Mouse (Mus musculus): ENCODE data around the gene Acvr1c.
A peak's percentile ranks its signal among the peaks of the same experiment; 100 is the strongest.

Acvr1c gene

DNA sequence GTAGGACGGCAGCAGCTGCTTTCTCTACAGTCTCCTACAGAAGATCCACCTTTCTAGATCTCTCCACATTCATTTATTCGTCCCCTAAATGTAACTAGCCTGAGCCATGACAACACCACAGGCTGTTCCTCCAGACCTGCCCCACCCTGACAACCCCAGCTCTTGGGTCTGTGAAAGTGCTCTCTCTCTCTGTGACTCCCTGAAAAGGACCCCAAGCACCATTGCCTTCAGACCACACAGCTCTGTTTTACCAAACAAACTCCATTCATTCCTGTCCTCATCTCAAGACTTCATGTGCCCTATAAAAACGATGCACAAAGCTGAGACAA is 401 bp upstream of the Acvr1c start:
- TF ChIP-seq POU5F1 (IDR thresholded peaks at IDR 0.05; ENCODE audit: borderline replicate concordance, low read length) (no peak), CTCF (conservative IDR thresholded peaks at IDR 0.05; ENCODE audit: low read length) (no peak), NANOG (IDR thresholded peaks at IDR 0.05; ENCODE audit: borderline replicate concordance, low read length) (no peak)
- Histone ChIP-seq H3K27me3 (ENCODE audit: insufficient read depth, low read length) (peaks cover 44% of the 10 kb centered on the region), H3K4me3 (replicated peaks; ENCODE audit: low read length) (peak overlapping the region; percentile 84), H3K9me3 (ENCODE audit: low read length) (no peaks in the 10 kb centered on the region), H3K36me3 (ENCODE audit: insufficient read depth, low read length) (no peaks in the 10 kb centered on the region), H3K4me1 (replicated peaks; ENCODE audit: low read depth, low read length) (peaks cover 8% of the 10 kb centered on the region)

DNA sequence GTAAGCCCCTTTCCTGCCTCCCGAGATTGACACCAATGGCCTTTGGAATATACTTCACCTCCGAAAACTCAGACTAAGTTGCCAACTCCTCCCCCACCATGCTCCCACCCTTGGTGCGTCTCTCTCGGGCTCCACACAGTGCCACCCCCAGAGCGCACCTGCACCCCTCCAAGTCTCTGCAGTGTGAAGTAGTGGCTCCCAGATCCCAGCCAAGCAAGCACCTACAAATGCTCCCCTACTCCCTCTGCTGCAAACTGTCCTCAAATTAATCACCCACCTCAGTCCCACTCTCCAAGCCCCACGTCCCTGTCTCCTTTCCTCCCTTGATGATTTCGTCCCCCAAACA is 654 bp downstream of the Acvr1c start:
- peaks cover 8% of the 10 kb centered on the region for H3K4me1 ChIP-seq (replicated peaks; ENCODE audit: low read depth, low read length)
- no peak for TF ChIP-seq NANOG (IDR thresholded peaks at IDR 0.05; ENCODE audit: borderline replicate concordance, low read length)
- TF ChIP-seq CTCF (conservative IDR thresholded peaks at IDR 0.05; ENCODE audit: low read length): no peak
- H3K4me3 ChIP-seq (replicated peaks; ENCODE audit: low read length): peak overlapping the region; percentile 84
- no peaks in the 10 kb centered on the region for H3K36me3 ChIP-seq (ENCODE audit: insufficient read depth, low read length)
- peaks cover 44% of the 10 kb centered on the region for H3K27me3 ChIP-seq (ENCODE audit: insufficient read depth, low read length)
- H3K9me3 ChIP-seq (ENCODE audit: low read length): no peaks in the 10 kb centered on the region

DNA sequence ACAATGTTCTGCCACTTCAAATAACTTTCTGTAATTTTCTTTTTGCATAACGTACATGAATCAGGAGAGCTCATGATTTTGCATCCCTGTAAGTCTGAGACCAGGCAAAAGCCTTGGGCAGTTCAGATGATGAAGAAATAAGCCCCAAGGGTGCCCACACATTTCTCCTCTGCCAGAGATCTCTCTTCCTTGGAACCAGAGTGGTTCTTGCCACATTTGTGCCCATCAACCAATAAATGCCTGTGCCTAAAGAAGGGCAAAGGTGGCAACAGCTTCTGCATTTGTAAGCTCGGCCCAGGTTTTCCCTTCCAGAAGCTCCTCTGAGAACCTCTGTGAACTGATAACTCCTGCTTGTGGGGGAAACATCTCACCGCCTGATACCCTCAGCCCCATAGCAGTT is 3.3 kb downstream of the Acvr1c start:
- no peak for TF ChIP-seq POU5F1 (IDR thresholded peaks at IDR 0.05; ENCODE audit: borderline replicate concordance, low read length)
- no peak for TF ChIP-seq NANOG (IDR thresholded peaks at IDR 0.05; ENCODE audit: borderline replicate concordance, low read length)
- TF ChIP-seq CTCF (conservative IDR thresholded peaks at IDR 0.05; ENCODE audit: low read length): no peak

DNA sequence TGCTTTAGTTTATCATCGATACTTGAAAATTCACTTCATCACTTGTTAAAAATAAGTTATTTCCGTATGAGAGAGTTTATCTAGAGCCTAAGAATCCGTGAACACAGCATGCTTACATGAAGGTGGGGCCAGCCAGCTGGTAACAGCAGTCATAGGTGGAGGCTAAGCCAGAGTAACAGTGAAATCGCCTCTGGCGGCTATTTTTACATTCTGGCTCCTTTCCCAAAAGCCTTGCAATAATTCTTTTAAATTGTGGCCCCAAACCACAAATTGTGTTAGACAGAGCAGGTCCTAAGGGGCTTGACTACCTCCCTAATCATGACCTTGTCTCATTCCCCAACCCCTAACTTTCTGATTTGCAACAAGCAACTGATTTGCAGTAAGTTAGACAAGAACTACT is 4.8 kb downstream of the Acvr1c start:
- Histone ChIP-seq H3K36me3 (ENCODE audit: insufficient read depth, low read length) (no peaks in the 10 kb centered on the region), H3K4me3 (replicated peaks; ENCODE audit: low read length) (no peak overlapping the region), H3K9me3 (ENCODE audit: low read length) (no peaks in the 10 kb centered on the region), H3K27me3 (ENCODE audit: insufficient read depth, low read length) (peaks cover 32% of the 10 kb centered on the region), H3K4me1 (replicated peaks; ENCODE audit: low read depth, low read length) (peaks cover 8% of the 10 kb centered on the region)
- TF ChIP-seq NANOG (IDR thresholded peaks at IDR 0.05; ENCODE audit: borderline replicate concordance, low read length): no peak
- TF ChIP-seq CTCF (conservative IDR thresholded peaks at IDR 0.05; ENCODE audit: low read length): no peak
- no peak for TF ChIP-seq POU5F1 (IDR thresholded peaks at IDR 0.05; ENCODE audit: borderline replicate concordance, low read length)

More for the DNA sequence above, 3.3 kb downstream of the Acvr1c start:
- no peak overlapping the region for H3K4me3 ChIP-seq (replicated peaks; ENCODE audit: low read length)
- H3K4me1 ChIP-seq (replicated peaks; ENCODE audit: low read depth, low read length): peaks cover 8% of the 10 kb centered on the region
- H3K9me3 ChIP-seq (ENCODE audit: low read length): no peaks in the 10 kb centered on the region
- no peaks in the 10 kb centered on the region for H3K36me3 ChIP-seq (ENCODE audit: insufficient read depth, low read length)
- peaks cover 44% of the 10 kb centered on the region for H3K27me3 ChIP-seq (ENCODE audit: insufficient read depth, low read length)

DNA sequence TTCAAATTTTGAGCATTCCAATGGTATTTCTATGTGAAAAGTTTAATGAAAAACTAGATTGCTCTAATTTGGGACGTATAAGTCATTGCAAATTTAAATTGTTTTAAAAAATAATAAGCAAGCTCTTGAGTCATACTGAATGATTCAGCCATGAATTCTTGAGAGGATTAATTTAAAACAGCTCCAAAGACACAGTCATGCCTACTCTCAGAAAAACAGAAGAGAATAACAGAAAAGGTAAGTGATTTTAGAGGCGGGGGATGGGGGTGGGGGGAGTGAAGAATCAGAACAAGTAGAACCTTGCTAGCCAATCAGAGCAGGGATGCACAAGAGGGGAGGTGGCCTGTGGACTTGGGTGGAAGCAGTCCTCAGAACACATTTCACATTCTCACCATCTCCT is 7.0 kb downstream of the Acvr1c start:
- Histone ChIP-seq H3K4me3 (replicated peaks; ENCODE audit: low read length) (no peak overlapping the region), H3K9me3 (ENCODE audit: low read length) (no peaks in the 10 kb centered on the region), H3K4me1 (replicated peaks; ENCODE audit: low read depth, low read length) (no peaks in the 10 kb centered on the region), H3K27me3 (ENCODE audit: insufficient read depth, low read length) (peaks cover 14% of the 10 kb centered on the region; the same call in 1 of the 2 replicates), H3K36me3 (ENCODE audit: insufficient read depth, low read length) (no peaks in the 10 kb centered on the region)
- TF ChIP-seq NANOG (IDR thresholded peaks at IDR 0.05; ENCODE audit: borderline replicate concordance, low read length) (no peak), CTCF (conservative IDR thresholded peaks at IDR 0.05; ENCODE audit: low read length) (no peak), POU5F1 (IDR thresholded peaks at IDR 0.05; ENCODE audit: borderline replicate concordance, low read length) (no peak)

DNA sequence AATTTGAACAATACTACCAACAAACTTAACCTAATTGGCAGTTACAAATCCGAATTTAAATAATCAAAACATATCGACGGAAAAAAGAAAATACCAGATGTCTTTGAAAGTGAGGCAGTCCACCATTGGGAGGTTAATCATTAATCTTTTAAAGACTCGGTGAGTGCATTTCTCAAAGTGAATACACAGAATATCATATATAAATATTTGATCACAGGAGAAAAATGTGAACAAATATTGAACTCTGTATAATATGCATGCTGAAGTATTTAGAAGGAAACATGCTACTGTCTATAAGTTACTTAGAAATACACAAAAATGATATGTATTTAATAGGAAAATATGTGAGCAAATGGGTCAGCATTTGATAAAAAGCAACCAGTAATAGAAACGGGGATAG is 21.0 kb downstream of the Acvr1c start:
- Histone ChIP-seq H3K4me3 (replicated peaks; ENCODE audit: low read length) (no peak overlapping the region), H3K4me1 (replicated peaks; ENCODE audit: low read depth, low read length) (no peaks in the 10 kb centered on the region), H3K36me3 (ENCODE audit: insufficient read depth, low read length) (no peaks in the 10 kb centered on the region), H3K9me3 (ENCODE audit: low read length) (peaks cover 39% of the 10 kb centered on the region), H3K27me3 (ENCODE audit: insufficient read depth, low read length) (no peaks in the 10 kb centered on the region)
- no peak for TF ChIP-seq POU5F1 (IDR thresholded peaks at IDR 0.05; ENCODE audit: borderline replicate concordance, low read length)

DNA sequence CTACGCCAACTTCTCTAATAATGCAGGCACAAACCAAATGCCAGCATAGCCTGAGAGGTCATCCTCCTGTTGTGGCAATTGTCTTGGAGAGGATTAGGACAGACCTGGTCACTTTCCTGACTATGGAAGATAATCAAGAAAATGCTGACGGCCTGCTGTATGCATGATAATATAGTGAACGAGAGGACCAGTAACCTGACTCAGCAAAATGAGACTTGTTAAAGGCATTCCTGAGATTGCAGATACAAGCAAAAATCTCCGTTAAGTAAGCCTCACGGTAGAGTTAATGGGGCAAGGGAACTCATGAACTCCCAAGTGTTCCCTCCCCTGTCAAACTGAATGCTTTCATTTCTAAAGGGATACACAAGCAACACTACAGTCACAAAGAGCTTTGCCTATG is 28.1 kb downstream of the Acvr1c start:
- no peak overlapping the region for H3K4me3 ChIP-seq (replicated peaks; ENCODE audit: low read length)
- peaks cover 3% of the 10 kb centered on the region for H3K9me3 ChIP-seq (ENCODE audit: low read length)
- no peak for TF ChIP-seq CTCF (conservative IDR thresholded peaks at IDR 0.05; ENCODE audit: low read length)
- no peak for TF ChIP-seq POU5F1 (IDR thresholded peaks at IDR 0.05; ENCODE audit: borderline replicate concordance, low read length)
- no peak for TF ChIP-seq NANOG (IDR thresholded peaks at IDR 0.05; ENCODE audit: borderline replicate concordance, low read length)
- no peaks in the 10 kb centered on the region for H3K36me3 ChIP-seq (ENCODE audit: insufficient read depth, low read length)
- H3K27me3 ChIP-seq (ENCODE audit: insufficient read depth, low read length): no peaks in the 10 kb centered on the region
- peaks cover under 1% of the 10 kb centered on the region; the same call in 1 of the 2 replicates for H3K4me1 ChIP-seq (replicated peaks; ENCODE audit: low read depth, low read length)

DNA sequence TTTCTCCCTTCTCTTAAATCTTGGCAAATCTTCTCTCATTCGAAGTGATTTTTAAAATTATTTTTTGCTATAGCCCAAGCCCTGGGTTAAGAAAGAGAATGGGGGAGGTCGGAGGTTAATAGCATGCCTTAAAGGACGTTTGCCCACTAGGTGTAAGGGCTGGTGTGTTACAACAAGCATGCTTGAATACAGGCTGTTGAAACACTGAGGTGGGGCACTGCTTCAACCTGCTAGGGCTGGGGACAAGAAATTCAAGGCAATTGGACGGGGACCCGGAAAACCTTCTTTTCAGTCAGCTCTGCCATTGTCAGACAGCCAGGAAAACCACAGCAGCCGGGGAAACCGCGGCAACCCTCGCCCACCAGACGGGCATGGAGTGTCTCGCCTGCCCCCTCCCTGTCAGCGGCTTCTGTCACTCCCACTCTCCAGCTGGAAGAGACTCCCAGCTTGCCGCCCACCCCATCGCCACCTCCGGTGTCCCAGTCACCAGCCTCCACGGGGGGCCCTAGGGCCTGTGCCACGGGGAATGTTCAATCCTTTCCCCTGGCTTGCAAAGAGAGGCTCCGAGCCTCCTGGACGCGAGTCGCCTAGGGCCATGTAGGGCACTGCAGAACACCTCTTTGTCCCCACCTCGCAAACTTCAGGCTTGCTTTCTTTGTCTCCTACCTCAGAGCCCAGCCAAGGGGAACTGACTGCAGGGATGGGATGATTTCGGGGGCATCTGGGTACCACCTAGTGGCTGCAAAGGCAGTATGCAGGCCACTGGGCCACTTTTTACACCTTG is 33.4 kb downstream of the Acvr1c start:
- peak overlapping the region; percentile 48; the same call in 1 of the 2 replicates for H3K4me3 ChIP-seq (replicated peaks; ENCODE audit: low read length)
- no peaks in the 10 kb centered on the region for H3K27me3 ChIP-seq (ENCODE audit: insufficient read depth, low read length)
- H3K4me1 ChIP-seq (replicated peaks; ENCODE audit: low read depth, low read length): peaks cover 6% of the 10 kb centered on the region; the same call in 1 of the 2 replicates
- TF ChIP-seq CTCF (conservative IDR thresholded peaks at IDR 0.05; ENCODE audit: low read length): peak; percentile 48
- no peak for TF ChIP-seq NANOG (IDR thresholded peaks at IDR 0.05; ENCODE audit: borderline replicate concordance, low read length)
- no peaks in the 10 kb centered on the region for H3K9me3 ChIP-seq (ENCODE audit: low read length)
- no peaks in the 10 kb centered on the region for H3K36me3 ChIP-seq (ENCODE audit: insufficient read depth, low read length)

DNA sequence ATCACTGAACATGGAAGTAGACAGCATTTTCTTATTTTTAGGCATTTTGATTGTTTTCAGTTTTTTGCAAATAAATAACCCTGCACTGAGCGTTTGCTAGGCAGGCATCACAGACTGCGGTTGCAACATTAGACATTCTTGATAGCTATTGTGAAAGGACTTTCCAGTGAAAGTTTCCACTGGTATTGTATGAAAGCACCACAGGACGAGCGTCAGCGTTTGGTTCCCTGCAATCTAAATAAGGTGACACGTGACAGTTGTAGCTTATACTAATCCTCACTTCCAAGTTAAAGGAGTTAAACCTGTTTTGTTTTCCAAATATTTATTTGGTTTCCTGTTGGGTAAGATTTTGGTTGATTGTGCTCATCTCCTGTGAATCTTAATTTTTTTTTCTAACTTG is 34.4 kb downstream of the Acvr1c start:
- Histone ChIP-seq H3K4me1 (replicated peaks; ENCODE audit: low read depth, low read length) (peaks cover 6% of the 10 kb centered on the region; the same call in 1 of the 2 replicates), H3K9me3 (ENCODE audit: low read length) (no peaks in the 10 kb centered on the region), H3K4me3 (replicated peaks; ENCODE audit: low read length) (no peak overlapping the region), H3K36me3 (ENCODE audit: insufficient read depth, low read length) (no peaks in the 10 kb centered on the region), H3K27me3 (ENCODE audit: insufficient read depth, low read length) (no peaks in the 10 kb centered on the region)
- TF ChIP-seq CTCF (conservative IDR thresholded peaks at IDR 0.05; ENCODE audit: low read length) (no peak), POU5F1 (IDR thresholded peaks at IDR 0.05; ENCODE audit: borderline replicate concordance, low read length) (no peak), NANOG (IDR thresholded peaks at IDR 0.05; ENCODE audit: borderline replicate concordance, low read length) (no peak)

All from E14TG2a.4 (cell line).